Mouse (Mus musculus) spleen, adult 18-20 months (tissue): ENCODE measurements around the gene Gpx4.

Source experiments
- DNase-seq, 2 experiments: peaks; one replicate each; pipeline ENCODE4 v3.0.0; 2022; ENCODE audit warnings: mixed read lengths in 2 of 2

Gpx4 gene

GRCm38 (mm10) chr10:80047041-80047565, at the start of gene Gpx4:
TSS of gene Gpx4 (plus strand) at chr10:80047166.
- DNase-seq = no peak

GRCm38 (mm10) chr10:79997819-79998218, 49.1 kb upstream of the Gpx4 start:
- no peak for DNase-seq

- DNase-seq = no peak
These were observed 45.0 kb upstream of the Gpx4 start for GRCm38 (mm10) chr10:80001945-80002344.

- no peak for DNase-seq
These were observed 44.1 kb upstream of the Gpx4 start for GRCm38 (mm10) chr10:80002829-80003228.

- DNase-seq = no peak
These were observed 43.4 kb upstream of the Gpx4 start for GRCm38 (mm10) chr10:80003374-80004232.

- no peak for DNase-seq
These were observed 42.7 kb upstream of the Gpx4 start for GRCm38 (mm10) chr10:80004233-80004705.

GRCm38 (mm10) chr10:80011740-80012139, 35.2 kb upstream of the Gpx4 start:
- DNase-seq = no peak

GRCm38 (mm10) chr10:80013609-80014008, 33.4 kb upstream of the Gpx4 start:
- no peak for DNase-seq

GRCm38 (mm10) chr10:80014484-80015290, 32.3 kb upstream of the Gpx4 start:
- peak; percentile 49 to 58 for DNase-seq

GRCm38 (mm10) chr10:80015583-80015982, 31.4 kb upstream of the Gpx4 start:
- DNase-seq = no peak

GRCm38 (mm10) chr10:80016511-80016910, 30.5 kb upstream of the Gpx4 start, which contains the start of gene Arhgap45:
TSS of gene Arhgap45 (plus strand) at chr10:80016653.
- peak; percentile 72 to 81 for DNase-seq

- peak in 1 of 2 experiments; percentile 39 for DNase-seq
These were observed 30.0 kb upstream of the Gpx4 start for GRCm38 (mm10) chr10:80016931-80017330.

- DNase-seq = peak; percentile 89 to 94
These were observed 29.6 kb upstream of the Gpx4 start for GRCm38 (mm10) chr10:80017361-80017760.

GRCm38 (mm10) chr10:80017771-80018170, 29.2 kb upstream of the Gpx4 start:
- DNase-seq = no peak

- peak; percentile 60 to 63 for DNase-seq
These were observed 28.1 kb upstream of the Gpx4 start for GRCm38 (mm10) chr10:80018739-80019297.

GRCm38 (mm10) chr10:80019471-80020131, 27.4 kb upstream of the Gpx4 start:
- no peak for DNase-seq

- no peak for DNase-seq
These were observed 26.8 kb upstream of the Gpx4 start for GRCm38 (mm10) chr10:80020191-80020590.

- no peak for DNase-seq
These were observed 26.2 kb upstream of the Gpx4 start for GRCm38 (mm10) chr10:80020603-80021319.

- DNase-seq = no peak
These were observed 25.7 kb upstream of the Gpx4 start for GRCm38 (mm10) chr10:80021320-80021641.

- no peak for DNase-seq
These were observed 24.8 kb upstream of the Gpx4 start for GRCm38 (mm10) chr10:80022164-80022563.

- DNase-seq = no peak
These were observed 24.2 kb upstream of the Gpx4 start for GRCm38 (mm10) chr10:80022806-80023205.

GRCm38 (mm10) chr10:80023758-80024157, 23.2 kb upstream of the Gpx4 start:
- no peak for DNase-seq
